Mouse (Mus musculus) kidney, adult 2 months (tissue): ENCODE results near the gene Mup7. TPM values are rescaled to one million over a fixed set of nuclear protein-coding genes. Genes with fewer than 3 reads are reported as not detected.
"Not testable (repeated sequence)": the region's sequence is repeated elsewhere in the genome, so short reads cannot be mapped to it uniquely, and the experiment has no call there.

Experiments
- DNase-seq: peaks from one replicate; pipeline ENCODE4 v3.0.0; 2021
- H3K27ac ChIP-seq: fragments of 200-500 bp; 2 replicates; pipeline ENCODE4 v1.5.1; 2012; ENCODE audit warnings: low read depth, low read length, control low read depth, inconsistent platforms; ENCODE audit not compliant: insufficient read depth
- H3K27me3 ChIP-seq: fragments of 200-500 bp; replicated peaks from 2 replicates; pipeline ENCODE4 v1.6.1; 2012; ENCODE audit warnings: mild to moderate bottlenecking, moderate library complexity, low read length, inconsistent platforms; ENCODE audit not compliant: control insufficient read depth, insufficient read depth
- H3K36me3 ChIP-seq: fragments of 200-500 bp; 2 replicates; pipeline ENCODE4 v1.6.1; 2012; ENCODE audit warnings: mild to moderate bottlenecking, moderate library complexity, low read length, inconsistent platforms; ENCODE audit not compliant: control insufficient read depth, insufficient read depth
- H3K4me1 ChIP-seq: fragments of 200-500 bp; 2 replicates; pipeline ENCODE4 v1.6.1; 2011; ENCODE audit warnings: low read length; ENCODE audit not compliant: control insufficient read depth, insufficient read depth
- H3K4me3 ChIP-seq: fragments of 200-500 bp; 2 replicates; pipeline ENCODE4 v1.5.1; 2011; ENCODE audit warnings: mild to moderate bottlenecking, low read depth, low read length, control low read depth; ENCODE audit not compliant: insufficient read depth
- WGBS: fragments of 180-500 bp; shearing (Covaris S2); methylation state at CpG from one replicate; pipeline ENCODE4 v1.1.7; 2018; 5-methylcytosine and 5-hydroxymethylcytosine counted together
- polyA plus RNA-seq: library from polyadenylated mRNA; depleted of rRNA; stranded (reverse); fragments of >200 nt; gene quantifications from 2 replicates; pipeline ENCODE4 v1.2.3, GENCODE M21; 2012; rRNA removed

Mup7 gene
- not detected in 2 replicates for polyA plus RNA-seq

DNA sequence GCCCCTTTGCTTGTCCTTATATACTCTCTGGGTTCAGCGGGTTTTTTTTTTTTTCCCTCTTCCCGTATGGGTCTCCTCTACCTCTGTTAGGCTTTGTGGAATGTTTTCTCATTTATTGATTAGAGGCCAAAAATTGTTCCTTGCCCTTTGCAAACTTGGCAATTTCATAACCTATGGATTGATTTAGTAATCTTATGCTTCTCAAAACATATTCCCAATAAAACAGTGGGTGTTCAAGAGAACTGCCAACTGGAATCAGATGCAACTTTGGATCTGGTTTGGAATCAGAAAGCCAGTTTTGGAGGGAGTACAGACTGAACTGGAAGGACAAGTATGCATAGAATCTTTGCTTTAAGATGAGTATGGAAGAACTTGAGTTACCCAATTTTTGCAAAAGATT is at the start of gene Mup7:
TSS of gene Mup7 (minus strand) at position 101 of the 400 bp plus-strand sequence.
- DNase-seq, H3K27me3 ChIP-seq, H3K4me3 ChIP-seq, H3K27ac ChIP-seq, H3K4me1 ChIP-seq, H3K36me3 ChIP-seq: not testable (repeated sequence)
- WGBS: 69% methylated on average over 2 of the region's 2 CpGs

DNA sequence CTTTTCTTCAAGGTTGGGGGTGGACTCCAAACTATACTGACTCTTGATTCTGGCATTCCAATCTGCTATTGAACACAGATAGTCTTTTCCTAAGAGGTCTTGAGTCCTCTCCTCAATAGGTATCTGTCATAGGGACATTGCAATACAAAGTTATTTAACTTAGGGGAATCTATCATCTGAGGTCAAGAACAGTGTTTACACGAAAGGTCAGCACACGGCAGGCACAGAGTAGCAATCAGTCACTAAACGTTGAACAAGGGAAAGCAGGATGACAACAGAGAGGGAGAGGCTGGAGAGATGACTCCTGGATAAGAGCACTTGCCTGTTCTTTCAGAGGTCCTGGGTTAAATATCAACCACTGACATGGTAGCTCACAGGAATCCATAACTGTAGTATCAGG is 9.6 kb upstream of the Mup7 start:
- not testable (repeated sequence) for H3K36me3 ChIP-seq, H3K4me1 ChIP-seq, H3K27me3 ChIP-seq, DNase-seq, H3K27ac ChIP-seq, H3K4me3 ChIP-seq
- WGBS: 43% methylated on average over 3 of the region's 3 CpGs

DNA sequence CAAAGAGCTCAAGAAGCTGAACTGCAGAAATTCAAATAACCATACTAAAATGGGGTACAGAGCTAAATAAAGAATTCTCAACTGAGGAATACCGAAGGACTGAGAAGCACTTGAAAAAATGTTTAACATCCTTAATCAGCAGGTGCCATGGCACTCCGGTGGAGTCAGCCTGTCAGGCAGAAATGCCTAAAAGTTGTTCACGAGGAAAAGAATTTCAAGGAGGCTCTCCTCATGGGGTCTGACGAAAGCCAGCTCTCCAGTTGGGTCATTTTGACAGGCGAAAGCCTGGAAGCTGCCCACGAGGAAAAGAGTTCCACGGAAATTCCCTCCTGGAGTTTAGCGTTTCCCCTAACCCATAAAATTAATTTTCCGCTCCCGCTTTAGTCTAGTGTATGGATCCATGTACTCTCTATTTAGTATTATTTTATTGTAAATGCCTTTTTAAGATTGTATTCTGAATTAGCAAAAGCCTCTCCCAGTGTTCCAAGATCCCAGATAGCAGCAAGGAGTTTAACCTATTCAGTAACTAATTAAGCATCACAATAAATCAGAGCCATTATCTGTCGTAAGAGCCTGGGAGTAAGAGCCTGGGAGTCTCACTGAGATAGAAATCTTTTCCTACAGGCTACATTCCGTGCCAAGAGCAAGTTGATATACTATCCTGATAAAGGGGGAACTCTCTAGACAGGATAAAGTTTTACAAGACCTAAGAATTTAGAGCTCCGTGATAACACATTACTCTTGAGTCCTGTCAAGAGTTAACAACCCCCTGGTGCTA is 40.8 kb downstream of the Mup7 start:
- H3K36me3 ChIP-seq, DNase-seq, H3K27ac ChIP-seq, H3K4me1 ChIP-seq, H3K27me3 ChIP-seq, H3K4me3 ChIP-seq: not testable (repeated sequence)
- WGBS: 35% methylated on average over 13 of the region's 13 CpGs

DNA sequence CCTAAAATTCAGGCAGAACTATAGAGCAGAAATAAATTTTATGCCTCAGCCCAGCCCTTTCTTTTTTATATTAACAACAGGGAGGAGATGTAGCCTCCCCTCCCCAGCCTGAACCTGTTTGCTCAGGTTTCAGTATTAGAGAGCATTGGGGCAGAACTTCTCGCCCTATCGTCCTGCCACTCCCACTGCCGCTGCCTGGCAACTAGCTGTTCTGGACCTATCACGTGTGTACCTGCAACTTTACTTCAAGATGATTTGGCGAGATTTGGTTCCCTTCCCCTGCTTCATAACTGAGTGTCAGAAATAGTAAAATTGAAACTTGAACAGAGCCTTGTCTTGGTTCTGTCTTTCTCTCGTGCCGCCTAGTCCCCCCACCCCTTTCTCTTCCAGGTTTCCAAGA is 50.1 kb downstream of the Mup7 start:
- H3K4me1 ChIP-seq: not testable (repeated sequence)
- 52% methylated on average over 7 of the region's 7 CpGs for WGBS
- DNase-seq: peak; percentile 81

More for the DNA sequence above, 50.1 kb downstream of the Mup7 start:
- not testable (repeated sequence) for H3K36me3 ChIP-seq, H3K4me3 ChIP-seq, H3K27ac ChIP-seq, H3K27me3 ChIP-seq

Other genes starting within 250 kb of the Mup7 start
- gene Slc46a2, start 155.4 kb downstream of the Mup7 start, polyA plus RNA-seq: 0.10 and 0.11 TPM in 2 replicates
- not detected in 2 replicates for gene Mup4, start 109.8 kb downstream of the Mup7 start, polyA plus RNA-seq
- not detected in 2 replicates for gene Mup6, start 106.2 kb downstream of the Mup7 start, polyA plus RNA-seq
- gene Mup2, start 83.8 kb upstream of the Mup7 start, polyA plus RNA-seq: not detected in 2 replicates
- not detected in 2 replicates for gene Mup8, start 152.1 kb upstream of the Mup7 start, polyA plus RNA-seq